Mouse (Mus musculus): ENCODE results near the gene Kremen1. TPM values are rescaled to one million over a fixed set of nuclear protein-coding genes. Genes with fewer than 3 reads are reported as not detected.

Kremen1 gene
- polyA plus RNA-seq, 1 experiment from 2014 or later: 20.9 TPM

GRCm38 (mm10) chr11:5263078-5263730 lies 1.8 kb upstream of the Kremen1 start:
- Histone ChIP-seq H3K36me3 (ENCODE audit: control insufficient read depth, insufficient read depth, low read length) (no peaks in the 10 kb centered on the region), H3K4me2 (ENCODE audit: low read length) (no peak overlapping the region), H3K4me1 (ENCODE audit: control insufficient read depth in 2 of 2, insufficient read depth in 2 of 2, low read length in 2 of 2) (peaks cover 24 to 50% of the 10 kb centered on the region in 2 experiments), H3K27me3 (ENCODE audit: control insufficient read depth, insufficient read depth, low read length) (no peaks in the 10 kb centered on the region), H3K27ac (replicated peaks in 1 of 2; ENCODE audit: control insufficient read depth in 1 of 2, insufficient read depth in 1 of 2, low read depth in 2 of 2, low read length in 2 of 2) (peak overlapping the region in 1 of 2 experiments; percentile 95; a peak in 2 of 4 replicates), H3K9ac (ENCODE audit: low read length) (no peak overlapping the region), H3K4me3 (ENCODE audit: control insufficient read depth in 1 of 2, insufficient read depth in 1 of 2, low read depth in 1 of 2, low read length in 2 of 2) (no peak overlapping the region), H3K9me3 (ENCODE audit: control insufficient read depth, low read length) (no peaks in the 10 kb centered on the region)
- 61% methylated on average over 26 of the region's 26 CpGs for WGBS
- no peak for ATAC-seq (ENCODE audit: insufficient number of reproducible peaks, insufficient read depth, low FRiP score, low read depth)

GRCm38 (mm10) chr11:5260942-5261459 lies 357 bp downstream of the Kremen1 start:
- under 1% methylated on average over 41 of the region's 42 CpGs for WGBS
- Histone ChIP-seq H3K4me3 (ENCODE audit: control insufficient read depth in 1 of 2, insufficient read depth in 1 of 2, low read depth in 1 of 2, low read length in 2 of 2) (peak overlapping the region; percentile 71 to 96), H3K27me3 (ENCODE audit: control insufficient read depth, insufficient read depth, low read length) (no peaks in the 10 kb centered on the region), H3K4me1 (ENCODE audit: control insufficient read depth in 2 of 2, insufficient read depth in 2 of 2, low read length in 2 of 2) (peaks cover 28 to 53% of the 10 kb centered on the region in 2 experiments), H3K36me3 (ENCODE audit: control insufficient read depth, insufficient read depth, low read length) (no peaks in the 10 kb centered on the region), H3K9me3 (ENCODE audit: control insufficient read depth, low read length) (no peaks in the 10 kb centered on the region), H3K27ac (replicated peaks in 1 of 2; ENCODE audit: control insufficient read depth in 1 of 2, insufficient read depth in 1 of 2, low read depth in 2 of 2, low read length in 2 of 2) (peak overlapping the region; percentile 83 to 91), H3K9ac (ENCODE audit: low read length) (peak overlapping the region; percentile 87), H3K4me2 (ENCODE audit: low read length) (peak overlapping the region; percentile 74)
- peak; percentile 23 for ATAC-seq (ENCODE audit: insufficient number of reproducible peaks, insufficient read depth, low FRiP score, low read depth)

GRCm38 (mm10) chr11:5259944-5260598 lies 1.3 kb downstream of the Kremen1 start:
- Histone ChIP-seq H3K36me3 (ENCODE audit: control insufficient read depth, insufficient read depth, low read length) (no peaks in the 10 kb centered on the region), H3K27ac (replicated peaks in 1 of 2; ENCODE audit: control insufficient read depth in 1 of 2, insufficient read depth in 1 of 2, low read depth in 2 of 2, low read length in 2 of 2) (peak overlapping the region; percentile 71 to 83), H3K4me1 (ENCODE audit: control insufficient read depth in 2 of 2, insufficient read depth in 2 of 2, low read length in 2 of 2) (peaks cover 26 to 55% of the 10 kb centered on the region in 2 experiments), H3K9ac (ENCODE audit: low read length) (peak overlapping the region; percentile 87), H3K27me3 (ENCODE audit: control insufficient read depth, insufficient read depth, low read length) (no peaks in the 10 kb centered on the region), H3K4me2 (ENCODE audit: low read length) (peak overlapping the region; percentile 74), H3K4me3 (ENCODE audit: control insufficient read depth in 1 of 2, insufficient read depth in 1 of 2, low read depth in 1 of 2, low read length in 2 of 2) (peak overlapping the region; percentile 71 to 96), H3K9me3 (ENCODE audit: control insufficient read depth, low read length) (no peaks in the 10 kb centered on the region)
- WGBS: 28% methylated on average over 10 of the region's 10 CpGs
- no peak for ATAC-seq (ENCODE audit: insufficient number of reproducible peaks, insufficient read depth, low FRiP score, low read depth)

DNA sequence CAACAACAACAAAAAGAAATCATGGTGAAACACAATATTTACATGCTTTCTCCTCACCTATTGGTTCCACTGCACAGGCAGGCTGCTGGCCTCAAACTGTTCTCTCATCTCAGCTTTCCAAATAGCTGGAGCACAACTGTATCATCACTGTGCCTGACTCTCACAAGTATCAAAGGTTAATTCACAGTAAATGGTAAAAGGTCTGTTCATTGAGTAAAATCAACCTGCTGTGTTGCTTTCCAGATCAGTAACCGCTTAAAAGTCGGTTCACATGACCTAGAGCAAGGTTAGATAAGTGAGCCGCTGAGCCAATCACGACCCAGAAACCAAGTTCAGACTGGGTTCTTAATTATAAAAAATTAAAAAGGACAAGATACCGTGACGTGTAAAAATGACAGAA lies 3.3 kb downstream of the Kremen1 start:
- peaks cover 23 to 61% of the 10 kb centered on the region in 2 experiments for H3K4me1 ChIP-seq (ENCODE audit: control insufficient read depth in 2 of 2, insufficient read depth in 2 of 2, low read length in 2 of 2)
- no peak overlapping the region for H3K4me2 ChIP-seq (ENCODE audit: low read length)
- H3K36me3 ChIP-seq (ENCODE audit: control insufficient read depth, insufficient read depth, low read length): no peaks in the 10 kb centered on the region
- H3K4me3 ChIP-seq (ENCODE audit: control insufficient read depth in 1 of 2, insufficient read depth in 1 of 2, low read depth in 1 of 2, low read length in 2 of 2): no peak overlapping the region
- no peak overlapping the region for H3K9ac ChIP-seq (ENCODE audit: low read length)
- H3K27me3 ChIP-seq (ENCODE audit: control insufficient read depth, insufficient read depth, low read length): no peaks in the 10 kb centered on the region
- 91% methylated on average over 6 of the region's 6 CpGs for WGBS
- no peaks in the 10 kb centered on the region for H3K9me3 ChIP-seq (ENCODE audit: control insufficient read depth, low read length)
- no peak for ATAC-seq (ENCODE audit: insufficient number of reproducible peaks, insufficient read depth, low FRiP score, low read depth)
- H3K27ac ChIP-seq (replicated peaks in 1 of 2; ENCODE audit: control insufficient read depth in 1 of 2, insufficient read depth in 1 of 2, low read depth in 2 of 2, low read length in 2 of 2): no peak overlapping the region

- Histone ChIP-seq H3K36me3 (ENCODE audit: control insufficient read depth, insufficient read depth, low read length) (no peaks in the 10 kb centered on the region), H3K27ac (replicated peaks in 1 of 2; ENCODE audit: control insufficient read depth in 1 of 2, insufficient read depth in 1 of 2, low read depth in 2 of 2, low read length in 2 of 2) (no peak overlapping the region), H3K27me3 (ENCODE audit: control insufficient read depth, insufficient read depth, low read length) (no peaks in the 10 kb centered on the region), H3K9me3 (ENCODE audit: control insufficient read depth, low read length) (no peaks in the 10 kb centered on the region), H3K9ac (ENCODE audit: low read length) (no peak overlapping the region), H3K4me2 (ENCODE audit: low read length) (no peak overlapping the region), H3K4me3 (ENCODE audit: control insufficient read depth in 1 of 2, insufficient read depth in 1 of 2, low read depth in 1 of 2, low read length in 2 of 2) (no peak overlapping the region), H3K4me1 (ENCODE audit: control insufficient read depth in 2 of 2, insufficient read depth in 2 of 2, low read length in 2 of 2) (peaks cover 26 to 64% of the 10 kb centered on the region in 2 experiments)
- no peak for ATAC-seq (ENCODE audit: insufficient number of reproducible peaks, insufficient read depth, low FRiP score, low read depth)
- WGBS: 67% methylated on average over 13 of the region's 13 CpGs
Measured at GRCm38 (mm10) chr11:5257151-5257862, 4.1 kb downstream of the Kremen1 start.

- no peak overlapping the region for H3K4me3 ChIP-seq (ENCODE audit: control insufficient read depth in 1 of 2, insufficient read depth in 1 of 2, low read depth in 1 of 2, low read length in 2 of 2)
- H3K27me3 ChIP-seq (ENCODE audit: control insufficient read depth, insufficient read depth, low read length): no peaks in the 10 kb centered on the region
- H3K4me1 ChIP-seq (ENCODE audit: control insufficient read depth in 2 of 2, insufficient read depth in 2 of 2, low read length in 2 of 2): peaks cover 28 to 66% of the 10 kb centered on the region in 2 experiments
- 48% methylated on average over 9 of the region's 9 CpGs for WGBS
- no peaks in the 10 kb centered on the region for H3K9me3 ChIP-seq (ENCODE audit: control insufficient read depth, low read length)
- H3K27ac ChIP-seq (replicated peaks in 1 of 2; ENCODE audit: control insufficient read depth in 1 of 2, insufficient read depth in 1 of 2, low read depth in 2 of 2, low read length in 2 of 2): 0 out of 4 replicates have a peak overlapping the region, but pooled peaks of 1 of the 2 experiments have one; percentile 14
- H3K9ac ChIP-seq (ENCODE audit: low read length): no peak overlapping the region
- ATAC-seq (ENCODE audit: insufficient number of reproducible peaks, insufficient read depth, low FRiP score, low read depth): no peak
- H3K36me3 ChIP-seq (ENCODE audit: control insufficient read depth, insufficient read depth, low read length): no peaks in the 10 kb centered on the region
- no peak overlapping the region for H3K4me2 ChIP-seq (ENCODE audit: low read length)
Measured at GRCm38 (mm10) chr11:5255509-5256014, 5.8 kb downstream of the Kremen1 start.

DNA sequence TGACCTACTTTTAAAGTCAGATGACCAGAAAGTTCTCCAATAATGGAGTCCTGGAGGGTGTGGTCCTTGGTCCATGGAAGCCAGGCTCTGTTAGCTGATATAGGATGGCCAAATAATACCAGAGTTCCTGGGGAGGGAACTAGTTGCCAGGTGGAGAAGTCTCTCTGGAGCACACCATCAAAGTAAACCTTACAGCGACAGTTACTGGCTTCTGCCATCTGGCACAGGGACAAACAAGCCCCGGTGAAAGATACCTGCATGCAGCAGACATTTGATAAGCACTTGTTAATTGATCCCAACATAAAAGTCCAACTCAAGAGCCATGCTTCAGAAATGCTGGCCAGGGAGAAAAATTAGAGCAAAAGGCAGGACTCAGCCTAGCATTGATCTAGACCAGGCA lies 7.3 kb downstream of the Kremen1 start:
- H3K27me3 ChIP-seq (ENCODE audit: control insufficient read depth, insufficient read depth, low read length): no peaks in the 10 kb centered on the region
- no peak overlapping the region for H3K27ac ChIP-seq (replicated peaks in 1 of 2; ENCODE audit: control insufficient read depth in 1 of 2, insufficient read depth in 1 of 2, low read depth in 2 of 2, low read length in 2 of 2)
- H3K9ac ChIP-seq (ENCODE audit: low read length): no peak overlapping the region
- H3K4me1 ChIP-seq (ENCODE audit: control insufficient read depth in 2 of 2, insufficient read depth in 2 of 2, low read length in 2 of 2): peaks cover 24 to 55% of the 10 kb centered on the region in 2 experiments
- no peak overlapping the region for H3K4me2 ChIP-seq (ENCODE audit: low read length)
- H3K36me3 ChIP-seq (ENCODE audit: control insufficient read depth, insufficient read depth, low read length): no peaks in the 10 kb centered on the region
- 31% methylated on average over 2 of the region's 2 CpGs for WGBS
- no peaks in the 10 kb centered on the region for H3K9me3 ChIP-seq (ENCODE audit: control insufficient read depth, low read length)
- no peak for ATAC-seq (ENCODE audit: insufficient number of reproducible peaks, insufficient read depth, low FRiP score, low read depth)
- no peak overlapping the region for H3K4me3 ChIP-seq (ENCODE audit: control insufficient read depth in 1 of 2, insufficient read depth in 1 of 2, low read depth in 1 of 2, low read length in 2 of 2)

Data from heart, embryonic 14.5 days (tissue).